Mouse (Mus musculus): Measurements from ENCODE around the gene Sgpp1. TPM values are rescaled to one million over a fixed set of nuclear protein-coding genes. Genes with fewer than 3 reads are reported as not detected.
"Not testable (repeated sequence)": the region's sequence is repeated elsewhere in the genome, so short reads cannot be mapped to it uniquely, and the experiment has no call there.

Gene Sgpp1
- polyA plus RNA-seq, 1 experiment from 2014 or later, result 19.1 TPM

DNA sequence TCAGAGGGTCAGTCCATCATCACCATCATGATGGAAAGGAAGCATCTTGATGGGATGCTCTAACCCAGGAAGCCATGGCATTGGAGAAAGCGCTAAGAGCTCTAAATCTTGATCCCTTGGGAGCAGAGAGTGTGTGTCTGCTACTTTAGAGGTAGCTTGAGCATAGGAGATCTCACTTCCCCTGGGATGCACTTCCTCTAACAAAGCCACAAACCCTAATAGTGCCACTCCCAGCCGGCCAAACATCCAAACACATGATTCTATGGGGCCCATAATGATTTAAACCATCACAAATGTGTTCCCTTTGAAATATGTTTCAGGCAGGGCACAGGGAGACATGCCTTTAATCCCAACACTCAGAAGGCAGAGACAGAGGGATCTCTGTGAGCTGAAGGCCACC is 46.5 kb downstream of the Sgpp1 start:
- TF ChIP-seq CTCF (IDR thresholded peaks at IDR 0.05; ENCODE audit: low read depth), result no peak
- no peak for ATAC-seq (ENCODE audit: insufficient read depth)
- no peak for DNase-seq
- WGBS, result 82% methylated on average over 2 of the region's 2 CpGs
- Histone ChIP-seq H3K4me1 (ENCODE audit: insufficient read depth) (no peaks in the 10 kb centered on the region), H3K4me3 (ENCODE audit: low read depth, low read length) (no peak overlapping the region), H3K27ac (ENCODE audit: low read depth) (no peak overlapping the region), H3K4me2 (no peak overlapping the region), H3K9me3 (ENCODE audit: low read depth, low read length) (no peaks in the 10 kb centered on the region), H3K27me3 (ENCODE audit: insufficient read depth, low read length) (no peaks in the 10 kb centered on the region), H3K9ac (no peak overlapping the region), H3K36me3 (ENCODE audit: insufficient read depth) (no peaks in the 10 kb centered on the region)

DNA sequence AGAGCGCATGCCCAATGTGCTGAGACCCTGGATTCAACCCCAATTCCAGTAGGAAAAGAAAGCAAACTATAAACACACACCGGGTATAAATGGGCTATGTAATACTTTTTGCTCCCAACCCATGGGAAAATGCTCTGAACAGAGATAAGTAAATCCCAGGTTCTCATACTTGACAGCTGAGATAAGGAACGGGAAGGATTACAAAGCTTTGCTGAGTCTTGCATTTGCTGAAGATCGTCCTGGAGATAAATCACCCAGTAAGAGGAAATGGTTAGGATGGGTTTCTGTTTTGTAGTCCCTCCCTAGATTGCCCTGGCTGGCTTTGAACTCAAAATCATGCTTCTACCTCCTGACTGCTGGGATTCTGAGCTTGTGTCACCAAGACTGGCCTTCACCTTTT is 48.2 kb downstream of the Sgpp1 start:
- WGBS, result 18% methylated on average over 4 of the region's 4 CpGs
- H3K27me3 ChIP-seq (ENCODE audit: insufficient read depth, low read length), result no peaks in the 10 kb centered on the region
- no peaks in the 10 kb centered on the region for H3K4me1 ChIP-seq (ENCODE audit: insufficient read depth)
- no peak for TF ChIP-seq CTCF (IDR thresholded peaks at IDR 0.05; ENCODE audit: low read depth)
- H3K4me3 ChIP-seq (ENCODE audit: low read depth, low read length), result no peak overlapping the region
- DNase-seq (no peak), ATAC-seq (ENCODE audit: insufficient read depth) (no peak)
- no peak overlapping the region for H3K27ac ChIP-seq (ENCODE audit: low read depth)
- no peak overlapping the region for H3K9ac ChIP-seq
- no peaks in the 10 kb centered on the region for H3K36me3 ChIP-seq (ENCODE audit: insufficient read depth)
- no peaks in the 10 kb centered on the region for H3K9me3 ChIP-seq (ENCODE audit: low read depth, low read length)
- no peak overlapping the region for H3K4me2 ChIP-seq

DNA sequence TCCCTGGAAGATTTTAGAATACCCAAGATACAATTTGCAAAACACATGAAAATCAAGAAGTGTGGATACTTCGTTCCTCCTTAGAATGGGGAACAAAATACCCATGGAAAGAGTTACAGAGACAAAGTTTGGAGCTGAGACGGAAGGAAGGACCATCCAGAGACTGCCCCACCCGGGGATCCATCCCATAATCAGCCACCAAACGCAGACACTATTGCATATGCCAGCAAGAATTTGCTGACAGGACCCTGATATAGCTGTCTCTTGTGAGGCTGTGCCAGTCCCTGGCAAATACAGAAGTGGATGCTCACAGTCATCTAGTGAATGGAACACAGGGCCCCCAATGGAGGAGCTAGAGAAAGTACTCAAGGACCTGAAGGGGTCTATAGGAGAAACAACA is 51.5 kb downstream of the Sgpp1 start:
- H3K27ac ChIP-seq (ENCODE audit: low read depth); H3K9ac ChIP-seq; H3K4me3 ChIP-seq (ENCODE audit: low read depth, low read length); H3K4me1 ChIP-seq (ENCODE audit: insufficient read depth); H3K4me2 ChIP-seq; H3K27me3 ChIP-seq (ENCODE audit: insufficient read depth, low read length); DNase-seq; H3K36me3 ChIP-seq (ENCODE audit: insufficient read depth); H3K9me3 ChIP-seq (ENCODE audit: low read depth, low read length); ATAC-seq (ENCODE audit: insufficient read depth): not testable (repeated sequence)
- 87% methylated on average over 4 of the region's 4 CpGs for WGBS

DNA sequence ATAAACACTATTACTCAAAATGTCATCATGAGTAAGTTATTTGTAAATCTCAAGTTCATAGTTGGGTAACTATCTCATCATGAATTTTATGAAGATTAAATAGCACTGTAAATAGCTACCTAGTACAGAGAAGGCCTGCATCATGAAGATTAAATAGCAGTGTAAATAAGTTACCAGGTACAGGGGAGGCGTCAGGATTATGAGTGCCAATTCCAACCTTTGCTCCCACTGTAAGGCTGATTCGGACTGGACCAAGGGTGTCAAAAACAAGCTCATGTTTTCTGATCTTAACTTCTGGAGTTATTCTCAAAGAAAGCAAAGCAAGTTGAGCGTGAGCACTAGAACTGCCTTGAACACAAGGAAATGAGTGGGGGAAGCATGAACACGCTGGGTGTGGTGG is 51.9 kb downstream of the Sgpp1 start:
- ATAC-seq (ENCODE audit: insufficient read depth), result no peak
- H3K4me1 ChIP-seq (ENCODE audit: insufficient read depth), result no peaks in the 10 kb centered on the region
- no peaks in the 10 kb centered on the region for H3K27me3 ChIP-seq (ENCODE audit: insufficient read depth, low read length)
- no peak overlapping the region for H3K4me2 ChIP-seq
- H3K9me3 ChIP-seq (ENCODE audit: low read depth, low read length), result no peaks in the 10 kb centered on the region
- no peaks in the 10 kb centered on the region for H3K36me3 ChIP-seq (ENCODE audit: insufficient read depth)
- H3K4me3 ChIP-seq (ENCODE audit: low read depth, low read length), result no peak overlapping the region
- no peak for DNase-seq
- no peak for TF ChIP-seq CTCF (IDR thresholded peaks at IDR 0.05; ENCODE audit: low read depth)
- 90% methylated on average over 4 of the region's 4 CpGs for WGBS
- no peak overlapping the region for H3K27ac ChIP-seq (ENCODE audit: low read depth)
- no peak overlapping the region for H3K9ac ChIP-seq

DNA sequence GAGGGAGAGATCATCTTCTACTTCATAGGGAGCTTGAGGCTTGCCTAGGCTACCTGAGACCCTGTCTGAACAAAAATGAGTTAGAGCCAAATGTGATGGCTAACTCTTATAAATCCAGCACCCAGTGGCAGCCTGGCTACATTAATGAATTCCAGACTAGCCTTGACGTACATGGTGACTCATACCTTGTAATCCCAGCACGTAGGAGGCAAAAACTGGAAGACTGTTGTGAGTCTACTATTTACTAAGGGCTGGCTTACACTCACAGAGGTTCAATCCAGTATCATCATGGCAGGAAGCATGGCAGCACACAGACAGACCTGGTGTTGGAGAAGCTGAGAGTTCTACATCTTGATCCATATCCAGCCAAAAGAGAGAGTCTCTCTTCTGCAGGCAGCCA is 52.7 kb downstream of the Sgpp1 start:
- no peak for ATAC-seq (ENCODE audit: insufficient read depth)
- H3K9me3 ChIP-seq (ENCODE audit: low read depth, low read length), result no peaks in the 10 kb centered on the region
- TF ChIP-seq CTCF (IDR thresholded peaks at IDR 0.05; ENCODE audit: low read depth), result no peak
- H3K27me3 ChIP-seq (ENCODE audit: insufficient read depth, low read length), result no peaks in the 10 kb centered on the region
- H3K4me2 ChIP-seq, result no peak overlapping the region
- 71% methylated on average over 2 of the region's 2 CpGs for WGBS
- H3K4me3 ChIP-seq (ENCODE audit: low read depth, low read length), result no peak overlapping the region
- no peaks in the 10 kb centered on the region for H3K4me1 ChIP-seq (ENCODE audit: insufficient read depth)
- H3K27ac ChIP-seq (ENCODE audit: low read depth), result no peak overlapping the region
- no peak for DNase-seq
- no peaks in the 10 kb centered on the region for H3K36me3 ChIP-seq (ENCODE audit: insufficient read depth)
- H3K9ac ChIP-seq, result no peak overlapping the region

DNA sequence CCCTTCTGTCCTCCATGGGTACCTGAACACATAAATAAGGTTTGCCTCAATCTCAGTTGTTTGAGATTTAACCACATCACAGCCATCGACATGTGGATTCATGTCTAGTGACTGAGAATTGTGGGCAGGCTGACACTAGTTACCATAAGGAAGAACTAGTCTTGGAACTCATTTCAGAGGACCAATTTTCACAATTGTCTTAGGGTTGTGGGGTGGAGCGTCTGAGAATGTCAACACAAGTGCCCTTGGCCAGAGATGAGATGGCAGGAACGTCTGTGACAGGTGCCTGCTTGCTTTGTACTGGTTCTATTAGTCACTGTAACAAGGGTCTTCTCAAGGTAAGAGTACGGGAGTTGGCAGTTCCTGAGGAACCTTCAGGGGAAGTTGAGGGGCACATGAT is 54.4 kb downstream of the Sgpp1 start:
- no peak overlapping the region for H3K4me2 ChIP-seq
- no peak overlapping the region for H3K9ac ChIP-seq
- H3K9me3 ChIP-seq (ENCODE audit: low read depth, low read length), result no peaks in the 10 kb centered on the region
- DNase-seq, result no peak
- 73% methylated on average over 4 of the region's 4 CpGs for WGBS
- H3K4me3 ChIP-seq (ENCODE audit: low read depth, low read length), result no peak overlapping the region
- ATAC-seq (ENCODE audit: insufficient read depth), result no peak
- no peaks in the 10 kb centered on the region for H3K36me3 ChIP-seq (ENCODE audit: insufficient read depth)
- no peak overlapping the region for H3K27ac ChIP-seq (ENCODE audit: low read depth)
- no peak for TF ChIP-seq CTCF (IDR thresholded peaks at IDR 0.05; ENCODE audit: low read depth)
- H3K4me1 ChIP-seq (ENCODE audit: insufficient read depth), result no peaks in the 10 kb centered on the region
- H3K27me3 ChIP-seq (ENCODE audit: insufficient read depth, low read length), result no peaks in the 10 kb centered on the region

DNA sequence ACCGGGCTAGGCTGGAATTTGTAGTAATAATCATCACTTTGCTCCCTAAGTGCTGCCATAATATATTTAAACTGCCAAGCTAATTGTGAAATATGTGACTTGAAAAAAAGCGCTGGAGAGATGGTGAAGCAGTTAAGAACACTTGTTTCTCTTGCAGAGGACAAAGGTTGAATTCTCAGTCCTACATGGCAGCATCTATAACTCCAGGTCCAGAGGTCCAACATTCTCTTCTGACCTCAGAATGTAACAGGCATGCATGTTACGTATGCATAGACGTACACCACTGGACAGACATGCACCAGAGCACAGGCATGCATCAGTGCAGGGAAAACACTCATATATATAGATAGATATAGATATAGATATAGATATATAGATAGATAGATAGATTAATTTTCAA is 57.1 kb downstream of the Sgpp1 start:
- H3K36me3 ChIP-seq (ENCODE audit: insufficient read depth), result no peaks in the 10 kb centered on the region
- no peak overlapping the region for H3K9ac ChIP-seq
- no peak overlapping the region for H3K4me2 ChIP-seq
- ATAC-seq (ENCODE audit: insufficient read depth) (no peak), DNase-seq (no peak)
- TF ChIP-seq CTCF (IDR thresholded peaks at IDR 0.05; ENCODE audit: low read depth), result no peak
- H3K4me3 ChIP-seq (ENCODE audit: low read depth, low read length), result no peak overlapping the region
- no peaks in the 10 kb centered on the region for H3K9me3 ChIP-seq (ENCODE audit: low read depth, low read length)
- 85% methylated on average over 4 of the region's 4 CpGs for WGBS
- H3K27ac ChIP-seq (ENCODE audit: low read depth), result no peak overlapping the region
- H3K4me1 ChIP-seq (ENCODE audit: insufficient read depth), result no peaks in the 10 kb centered on the region
- no peaks in the 10 kb centered on the region for H3K27me3 ChIP-seq (ENCODE audit: insufficient read depth, low read length)

DNA sequence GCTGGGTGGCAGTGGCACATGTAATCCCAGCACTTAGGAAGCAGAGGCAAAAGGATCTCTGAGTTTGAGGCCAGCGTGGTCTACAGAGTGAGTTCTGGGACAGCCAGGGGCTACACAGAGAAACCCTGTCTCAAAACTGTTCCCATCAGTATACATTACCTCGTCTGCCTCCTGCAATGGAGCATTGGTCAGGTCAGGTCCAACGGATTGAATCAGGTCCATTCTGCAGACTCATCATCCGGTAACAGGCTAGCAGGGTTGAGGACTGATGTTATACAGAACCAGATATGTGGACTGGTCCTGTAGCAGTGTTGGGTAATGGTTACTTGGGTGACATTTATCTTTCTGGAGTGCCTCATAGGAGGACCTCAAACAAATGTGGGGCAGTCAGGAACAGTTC is 62.9 kb downstream of the Sgpp1 start:
- H3K36me3 ChIP-seq (ENCODE audit: insufficient read depth), result no peaks in the 10 kb centered on the region
- H3K9ac ChIP-seq, result no peak overlapping the region
- no peak overlapping the region for H3K27ac ChIP-seq (ENCODE audit: low read depth)
- H3K4me3 ChIP-seq (ENCODE audit: low read depth, low read length), result no peak overlapping the region
- H3K4me1 ChIP-seq (ENCODE audit: insufficient read depth), result 0 out of 2 replicates have a peak, but pooled peaks cover 6% of the 10 kb centered on the region
- no peaks in the 10 kb centered on the region for H3K27me3 ChIP-seq (ENCODE audit: insufficient read depth, low read length)
- TF ChIP-seq CTCF (IDR thresholded peaks at IDR 0.05; ENCODE audit: low read depth), result no peak
- H3K9me3 ChIP-seq (ENCODE audit: low read depth, low read length), result no peaks in the 10 kb centered on the region
- WGBS, result 92% methylated on average over 4 of the region's 4 CpGs
- ATAC-seq (ENCODE audit: insufficient read depth) (no peak), DNase-seq (no peak)
- H3K4me2 ChIP-seq, result no peak overlapping the region

Data from lung, embryonic 14.5 days (tissue).